Mouse (Mus musculus) olfactory bulb, adult 2 months (tissue): ENCODE data around the gene Erc2.

Experiments used
- CTCF ChIP-seq: fragments of 200-500 bp; IDR thresholded peaks from 2 replicates; pipeline ENCODE4 v1.5.1; 2012; ENCODE audit warnings: low read depth, mild to moderate bottlenecking, low read length, moderate library complexity; ENCODE audit not compliant: insufficient read depth
- POLR2A ChIP-seq: fragments of 200-500 bp; IDR thresholded peaks from 2 replicates; pipeline ENCODE4 v1.6.1; 2012; ENCODE audit warnings: mild to moderate bottlenecking, low read depth, low read length, moderate library complexity; ENCODE audit not compliant: insufficient read depth

- TF ChIP-seq CTCF, result no peak
- no peak for TF ChIP-seq POLR2A
Measured at GRCm38 (mm10) chr14:27674561-27674960, 52.3 kb downstream of the Erc2 start.
